Mouse (Mus musculus) 3134 (cell line): ENCODE data around the gene Lrrc8d.
A peak's percentile ranks its signal among the peaks of the same experiment; 100 is the strongest.

Experiments
- DNase-seq: peaks from one replicate; pipeline ENCODE4 v3.0.0-alpha.2; 2011; ENCODE audit warnings: low spot score; ENCODE audit not compliant: insufficient read length; ENCODE audit errors: extremely low read depth

The Lrrc8d gene

GRCm38 (mm10) chr5:105715095-105715494, 15.3 kb downstream of the Lrrc8d start:
- no peak for DNase-seq

DNA sequence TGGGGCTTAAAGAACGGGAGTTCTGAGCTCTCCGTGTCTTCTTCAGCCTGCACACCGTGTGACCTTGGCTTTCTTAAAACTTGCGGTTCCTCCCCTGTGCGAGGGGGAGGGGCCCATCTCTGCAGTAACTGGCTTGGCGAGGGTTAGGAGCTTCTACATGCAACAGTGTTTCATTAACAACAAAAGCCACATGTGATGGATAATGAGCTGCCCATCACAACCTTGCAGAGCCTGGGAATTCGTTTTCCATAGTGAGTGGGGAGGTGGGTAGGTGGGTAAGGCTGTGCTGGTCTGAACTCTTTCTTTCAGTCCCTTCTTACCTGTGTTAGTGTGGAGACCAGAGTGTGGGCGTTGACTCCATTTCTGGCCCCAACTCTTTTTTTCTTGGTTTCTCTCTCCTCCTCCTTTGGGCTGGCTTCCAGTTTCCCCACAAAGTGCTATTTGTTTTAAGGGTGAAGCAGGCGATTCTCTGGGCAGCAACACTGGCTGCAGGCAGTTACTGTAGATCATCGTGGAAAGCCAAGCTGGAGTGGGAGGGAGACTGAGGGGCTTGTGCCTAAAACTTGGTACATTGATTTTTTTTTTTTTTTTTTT, 15.9 kb downstream of the Lrrc8d start:
- peak; percentile 37 for DNase-seq

GRCm38 (mm10) chr5:105717294-105717693, 17.5 kb downstream of the Lrrc8d start:
- no peak for DNase-seq

- DNase-seq: no peak
Observed at GRCm38 (mm10) chr5:105718138-105718670, 18.4 kb downstream of the Lrrc8d start.

GRCm38 (mm10) chr5:105721267-105721666, 21.5 kb downstream of the Lrrc8d start:
- DNase-seq: no peak

GRCm38 (mm10) chr5:105722807-105723206, 23.0 kb downstream of the Lrrc8d start:
- DNase-seq: no peak

- DNase-seq: no peak
Observed at GRCm38 (mm10) chr5:105730193-105730831, 30.5 kb downstream of the Lrrc8d start.

DNA sequence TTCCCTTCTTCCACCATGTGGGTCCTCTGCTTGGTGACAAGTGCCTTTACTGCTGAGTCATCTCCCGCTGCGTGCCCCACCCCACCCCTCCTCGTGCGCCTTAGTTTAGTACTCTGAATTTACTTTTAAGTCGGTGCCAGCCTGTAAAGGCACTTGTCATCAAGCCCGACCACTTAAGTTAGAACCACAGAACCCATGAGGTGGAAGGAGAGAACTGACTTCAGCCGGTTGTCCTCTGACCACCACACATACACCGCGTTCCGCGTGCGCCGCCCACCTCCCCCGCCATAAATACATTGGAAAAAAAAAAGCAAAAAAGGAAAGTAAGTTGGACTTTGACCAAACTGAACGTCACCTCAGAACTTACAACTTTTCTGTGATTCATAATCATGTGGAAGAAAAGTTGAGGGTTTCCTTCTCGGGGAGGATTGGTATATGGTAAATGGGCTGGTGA, 31.4 kb downstream of the Lrrc8d start:
- DNase-seq: peak; percentile 92

DNA sequence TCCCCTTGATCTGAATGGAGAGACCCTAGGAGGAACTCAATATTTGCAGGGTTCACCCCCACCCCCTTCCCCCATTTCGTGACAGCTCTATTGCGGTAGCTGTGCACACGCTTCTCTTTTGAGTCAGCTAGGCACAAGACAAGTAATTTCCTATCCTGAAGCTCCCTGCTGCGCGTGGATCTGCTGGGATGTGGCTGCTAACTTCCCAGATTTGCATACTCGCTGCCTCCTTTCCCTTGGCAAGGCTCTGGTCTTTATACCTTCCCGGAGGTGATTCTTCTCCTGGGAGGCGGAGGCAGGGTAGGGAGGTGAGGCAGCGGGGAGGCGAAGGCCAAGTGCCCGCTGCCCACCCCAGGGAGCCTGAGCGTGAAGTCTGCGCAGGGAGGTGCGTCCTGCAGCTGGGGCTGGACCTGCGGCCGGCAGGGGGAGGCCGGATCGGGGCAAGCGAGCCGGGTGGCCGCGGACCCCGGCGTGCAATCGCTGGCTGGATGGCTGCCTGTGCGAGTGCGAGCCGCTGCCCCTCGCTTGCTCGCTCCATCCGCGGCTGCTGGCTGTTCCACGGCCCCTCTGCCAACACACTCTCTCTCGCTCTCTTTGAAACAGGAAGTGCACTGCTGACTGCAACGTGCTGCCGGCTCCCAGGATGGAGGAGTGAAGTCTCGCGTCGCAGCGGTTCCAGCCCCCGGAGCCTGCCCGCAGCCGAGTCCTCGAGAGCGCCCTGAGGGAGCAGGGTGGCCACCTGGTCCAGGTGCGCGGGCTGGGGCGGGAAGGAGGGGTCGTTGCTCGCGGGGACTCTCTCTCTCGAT, 32.1 kb downstream of the Lrrc8d start:
- peak; percentile 85 for DNase-seq

DNA sequence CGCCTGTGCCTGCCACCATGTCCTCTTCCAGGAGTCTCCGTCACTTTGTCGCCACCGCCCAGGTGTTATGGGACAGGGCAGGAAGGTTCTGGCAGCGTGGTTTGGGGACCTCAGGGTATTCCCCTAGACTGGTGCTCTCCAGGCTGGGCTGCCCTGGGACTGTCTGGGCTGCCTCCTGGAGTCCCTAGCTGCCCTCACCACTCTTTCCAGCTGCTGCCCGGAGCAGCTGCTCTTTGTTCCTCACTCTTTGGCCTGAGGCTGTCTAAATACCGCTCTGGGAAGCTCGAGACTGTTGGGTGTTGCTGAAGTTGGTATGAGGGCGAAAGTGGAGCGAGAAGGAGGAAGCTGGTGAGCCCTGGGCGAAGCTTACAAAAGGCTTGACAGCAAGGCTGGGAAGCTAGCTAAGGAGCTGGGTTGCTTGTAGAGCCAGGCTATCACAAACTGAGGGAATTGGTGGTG, 32.7 kb downstream of the Lrrc8d start:
- DNase-seq: no peak

DNA sequence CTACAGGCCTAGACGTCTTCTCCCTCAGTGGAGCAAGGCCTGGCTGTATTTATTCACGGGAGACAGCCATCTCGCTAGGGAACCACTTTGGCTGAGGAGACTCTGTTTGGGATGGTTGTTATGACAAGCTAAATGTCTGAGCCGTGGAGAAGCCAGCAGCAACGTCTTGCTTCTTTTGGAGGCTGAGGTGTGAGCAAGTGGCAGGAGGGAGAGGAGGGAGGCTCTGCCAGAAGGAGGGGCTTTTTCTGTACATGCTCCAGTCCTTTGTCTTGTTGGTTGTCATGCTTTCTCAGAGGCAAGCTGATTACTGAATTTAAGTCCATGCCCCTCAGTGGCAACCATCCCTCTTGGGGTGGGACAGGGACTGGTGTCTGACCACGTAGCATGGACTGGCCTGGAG, 33.5 kb downstream of the Lrrc8d start:
- no peak for DNase-seq

DNA sequence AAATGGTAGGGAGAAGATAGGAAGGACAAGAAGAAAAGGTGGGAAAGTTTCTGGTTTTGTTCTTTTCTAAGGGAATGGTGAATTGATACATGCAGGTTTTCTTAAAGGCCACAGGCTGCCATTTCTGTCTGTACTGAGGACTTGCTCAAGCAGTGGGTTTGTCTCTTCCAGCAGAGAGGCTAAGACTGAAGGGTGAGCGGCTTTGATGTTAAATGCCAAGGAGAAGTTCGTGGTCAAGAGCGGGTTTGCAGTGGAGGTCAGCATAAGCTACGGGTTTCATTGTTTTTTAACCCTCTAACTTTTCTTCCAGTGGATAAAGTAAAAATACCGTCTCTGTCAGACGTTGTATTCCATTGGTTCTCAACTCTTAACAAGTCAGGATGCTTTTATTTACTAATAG, 36.6 kb downstream of the Lrrc8d start:
- no peak for DNase-seq

DNA sequence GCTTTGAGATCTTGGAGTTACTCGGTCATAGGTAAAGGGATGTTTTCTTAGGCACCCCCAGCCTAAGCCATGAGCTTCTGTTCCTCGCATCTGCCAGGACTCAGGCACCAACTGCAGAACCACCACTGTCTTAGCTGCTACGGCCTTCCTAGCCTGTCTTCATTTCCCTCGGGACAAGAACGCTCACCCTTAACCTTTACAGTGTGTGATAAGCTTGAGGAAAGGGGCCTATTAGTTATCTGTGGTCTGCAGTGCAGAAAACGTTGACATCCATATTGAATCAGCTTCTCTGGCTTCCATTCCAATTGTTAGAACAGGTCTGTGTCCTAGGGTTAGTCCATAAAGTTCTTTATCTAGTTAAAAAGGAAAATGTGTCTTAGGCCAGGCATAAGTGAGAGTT, 37.4 kb downstream of the Lrrc8d start:
- DNase-seq: no peak

DNA sequence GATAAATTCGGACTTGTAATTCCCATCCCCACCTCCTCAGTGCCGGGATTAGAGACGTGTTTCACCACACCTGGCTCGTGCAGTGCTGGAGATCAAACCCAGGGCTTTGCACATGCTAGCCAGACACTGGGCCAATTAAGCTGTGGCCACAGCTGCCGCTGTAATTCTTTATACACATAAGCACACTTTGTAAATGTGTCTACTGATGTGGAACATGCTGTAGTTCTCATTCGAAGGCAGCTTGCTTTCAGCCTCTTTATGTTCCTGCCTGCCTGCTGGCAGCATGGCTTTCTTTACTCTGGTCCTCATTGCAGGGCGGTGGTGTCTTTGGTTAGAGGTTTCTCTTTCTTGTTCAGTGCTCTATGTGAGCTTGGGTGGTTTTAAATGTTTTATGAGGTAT, 40.7 kb downstream of the Lrrc8d start:
- DNase-seq: no peak

DNA sequence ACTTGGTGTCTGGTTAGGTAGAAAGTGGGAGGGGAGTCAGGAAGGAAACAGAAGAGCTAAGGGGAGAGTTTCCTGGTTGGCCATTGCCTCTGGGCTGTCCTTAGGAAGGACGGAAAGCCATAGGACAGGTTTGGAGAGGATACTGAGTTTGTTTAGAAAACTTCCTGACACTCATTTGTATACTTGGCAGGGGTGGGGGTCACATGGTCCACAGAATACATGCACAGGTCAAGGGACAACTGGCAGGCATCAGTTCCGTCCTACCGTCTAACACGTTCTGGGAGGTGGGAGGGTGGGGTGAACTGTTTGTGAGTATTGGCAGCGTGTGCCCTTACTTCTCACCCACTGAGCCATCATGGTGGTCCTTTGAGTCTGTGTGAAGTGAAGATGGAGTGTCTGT, 42.9 kb downstream of the Lrrc8d start:
- DNase-seq: no peak

DNA sequence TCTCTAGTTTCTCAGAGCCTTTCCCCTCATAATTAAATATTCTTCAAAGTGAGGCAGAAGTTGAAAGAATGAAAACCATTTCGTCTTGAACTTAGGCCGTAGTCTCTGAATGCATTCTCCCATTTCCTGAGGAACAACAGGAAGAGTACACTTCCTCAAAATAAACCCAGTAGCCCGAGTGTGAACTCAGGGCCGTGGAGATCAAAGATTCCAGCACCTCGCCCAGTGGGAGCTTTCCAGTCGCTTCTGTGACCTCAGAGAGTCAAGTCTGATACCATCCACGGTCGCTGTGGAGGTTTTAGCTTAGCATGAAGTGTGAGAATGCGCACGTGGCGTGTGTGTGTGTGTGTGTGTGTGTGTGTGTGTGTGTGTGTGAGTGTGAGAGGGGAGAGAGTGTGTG, 45.6 kb downstream of the Lrrc8d start:
- no peak for DNase-seq

- no peak for DNase-seq
Observed at GRCm38 (mm10) chr5:105745927-105746454, 46.2 kb downstream of the Lrrc8d start.

GRCm38 (mm10) chr5:105754803-105755202, 55.0 kb downstream of the Lrrc8d start:
- DNase-seq: no peak

- no peak for DNase-seq
Observed at GRCm38 (mm10) chr5:105755491-105755890, 55.7 kb downstream of the Lrrc8d start.

DNA sequence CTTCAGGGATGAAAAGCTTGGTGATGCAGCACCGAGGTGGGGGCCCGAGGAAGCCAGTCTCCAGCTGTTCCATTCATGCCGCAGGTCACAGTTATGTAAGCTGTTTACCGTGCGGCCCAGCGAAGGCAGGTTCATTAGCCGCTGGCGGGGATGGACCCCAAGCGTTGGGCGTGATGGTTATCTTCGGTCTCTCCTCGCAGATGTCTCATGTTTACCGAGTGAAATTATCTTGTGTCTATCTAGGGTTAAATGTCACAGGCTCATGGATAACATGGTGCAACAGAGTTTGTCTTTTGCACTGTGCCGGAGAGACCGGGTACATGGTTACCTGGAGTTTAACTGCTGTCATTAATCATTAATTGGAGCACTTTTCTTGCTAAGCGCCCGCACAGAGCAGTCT, 58.2 kb downstream of the Lrrc8d start:
- no peak for DNase-seq

DNA sequence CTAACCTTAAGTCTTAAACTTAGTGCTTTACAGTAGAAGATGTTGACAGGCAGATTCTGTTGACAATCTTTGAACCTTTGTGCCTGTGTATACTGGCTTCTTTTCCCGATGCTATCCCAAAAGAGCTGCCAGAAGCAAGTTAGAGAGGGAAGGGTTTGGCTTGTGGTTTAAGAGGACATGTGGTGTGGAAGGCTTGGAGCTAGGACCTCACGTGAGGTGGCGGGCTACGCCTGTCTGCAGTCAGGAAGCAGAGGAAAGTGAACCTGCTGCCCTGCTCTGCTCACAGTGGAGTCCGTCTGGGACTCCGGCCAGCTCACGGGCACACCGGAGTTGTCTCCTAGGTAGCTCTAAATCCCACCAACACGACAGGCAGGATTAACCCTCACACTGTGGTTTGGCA, 59.1 kb downstream of the Lrrc8d start:
- no peak for DNase-seq
